Comparison of ENCODE assay signal across 9 mouse cellular contexts in genomic region chr6:114397691-114398217, GRCm38 (mm10). TPM values are rescaled to one million over a fixed set of nuclear protein-coding genes. Genes with fewer than 3 reads are reported as not detected.
A peak's percentile ranks its signal among the peaks of the same experiment; 100 is the strongest.
DNase-seq lines count a peak whose midpoint lies in the region; ATAC-seq and TF ChIP-seq lines count a peak whose summit lies in the region.
"Had no signal": no experiment of that assay in that cellular context is flagged by ENCODE, and none has a peak within 500 bp of the region (broad histone marks: within the 10 kb centered on the region; RNA-seq: fewer than 3 reads in every experiment).

Gene Hrh1, plus strand, starts transcription at chr6:114397936.

- H3K9ac ChIP-seq in intestine, postnatal 0 days (ENCODE audit: low read depth, low read length), result peak within 1 kb of the TSS; percentile 43; the same call in 1 of the 2 replicates
- H3K9ac ChIP-seq in liver, embryonic 16.5 days (ENCODE audit: low read depth, low read length), result no peak within 1 kb of the TSS
- peak within 1 kb of the TSS; percentile 47 for H3K9ac ChIP-seq in neural tube, embryonic 14.5 days (replicated peaks; ENCODE audit: low read depth, low read length)

- H3K9me3 ChIP-seq in intestine, postnatal 0 days (ENCODE audit: control insufficient read depth), result no peaks in the 10 kb centered on the region
- H3K9me3 ChIP-seq in liver, embryonic 16.5 days (replicated peaks; ENCODE audit: control insufficient read depth, low read length), result no peaks in the 10 kb centered on the region
- no peaks in the 10 kb centered on the region for H3K9me3 ChIP-seq in neural tube, embryonic 14.5 days (ENCODE audit: control insufficient read depth, low read length)

- TF ChIP-seq CTCF in intestine, postnatal 0 days (IDR thresholded peaks at IDR 0.05; ENCODE audit: low read depth), result peak; percentile 22; the same call in 1 of the 2 replicates

- under 1% methylated on average over 56 of the region's 56 CpGs for WGBS in intestine, postnatal 0 days
- WGBS in liver, embryonic 16.5 days (ENCODE audit: insufficient replicate concordance), result under 1% methylated on average over 56 of the region's 56 CpGs
- WGBS in neural tube, embryonic 14.5 days, result 1% methylated on average over 42 of the region's 56 CpGs

- peaks cover 21% of the 10 kb centered on the region; the same call in 1 of the 2 replicates for H3K27me3 ChIP-seq in intestine, postnatal 0 days (replicated peaks; ENCODE audit: control insufficient read depth, insufficient read depth, low read length)
- peaks cover 39% of the 10 kb centered on the region for H3K27me3 ChIP-seq in liver, embryonic 16.5 days (ENCODE audit: control insufficient read depth, insufficient read depth, low read depth, low read length)
- H3K27me3 ChIP-seq in neural tube, embryonic 14.5 days (ENCODE audit: control insufficient read depth, insufficient read depth, low read length), result peaks cover 26% of the 10 kb centered on the region

- ATAC-seq in intestine, postnatal 0 days, result peak; percentile 38
- no peak for ATAC-seq in liver, embryonic 16.5 days (ENCODE audit: low read depth)
- ATAC-seq in neural tube, embryonic 14.5 days (ENCODE audit: low read depth), result peak; percentile 67; the same call in 1 of the 2 replicates
- no peak for ATAC-seq in inflammation-experienced regulatory T-cells, adult 6 months
- ATAC-seq: Patski had no signal

- peak within 1 kb of the TSS; percentile 91 for H3K4me2 ChIP-seq in intestine, postnatal 0 days (replicated peaks; ENCODE audit: low read depth)
- peak within 1 kb of the TSS; percentile 48 for H3K4me2 ChIP-seq in liver, embryonic 16.5 days (ENCODE audit: low read depth, low read length)
- peak within 1 kb of the TSS; percentile 98 for H3K4me2 ChIP-seq in neural tube, embryonic 14.5 days (ENCODE audit: low read depth, low read length)

- H3K4me3 ChIP-seq in intestine, postnatal 0 days (ENCODE audit: low read depth, low read length), result peak within 1 kb of the TSS; percentile 48
- H3K4me3 ChIP-seq in liver, embryonic 16.5 days (ENCODE audit: low read depth, low read length), result peak within 1 kb of the TSS; percentile 25
- H3K4me3 ChIP-seq in neural tube, embryonic 14.5 days (ENCODE audit: low read depth, low read length), result peak within 1 kb of the TSS; percentile 44

- DNase-seq in left cerebral cortex, adult 18-20 months (ENCODE audit: low spot score in 2 of 2), result peak in 1 of 2 experiments; percentile 58
- DNase-seq in left cerebral cortex, adult 9 months (ENCODE audit: low spot score in 2 of 2), result no peak
- DNase-seq in cerebellum, postnatal 25 days, result peak; percentile 50 to 74
- peak; percentile 38 for DNase-seq in gastrocnemius, postnatal 25 days

- H3K36me3 ChIP-seq in intestine, postnatal 0 days (ENCODE audit: control insufficient read depth, insufficient read depth), result no peaks in the 10 kb centered on the region
- no peaks in the 10 kb centered on the region for H3K36me3 ChIP-seq in liver, embryonic 16.5 days (ENCODE audit: control insufficient read depth, insufficient read depth)
- no peaks in the 10 kb centered on the region for H3K36me3 ChIP-seq in neural tube, embryonic 14.5 days (ENCODE audit: control insufficient read depth, insufficient read depth, low read length)

- H3K4me1 ChIP-seq in intestine, postnatal 0 days (replicated peaks; ENCODE audit: control insufficient read depth, insufficient read depth, low read length), result no peaks in the 10 kb centered on the region; the same call in 1 of the 2 replicates
- H3K4me1 ChIP-seq in liver, embryonic 16.5 days (ENCODE audit: control insufficient read depth, low read depth, low read length), result no peaks in the 10 kb centered on the region; the same call in 1 of the 2 replicates
- H3K4me1 ChIP-seq in neural tube, embryonic 14.5 days (ENCODE audit: control insufficient read depth, insufficient read depth, low read length), result 0 out of 2 replicates have a peak, but pooled peaks cover 2% of the 10 kb centered on the region

- H3K27ac ChIP-seq in intestine, postnatal 0 days (ENCODE audit: low read depth, low read length), result peak within 1 kb of the TSS; percentile 9; the same call in 1 of the 2 replicates
- H3K27ac ChIP-seq in liver, embryonic 16.5 days (ENCODE audit: low read length), result no peak within 1 kb of the TSS
- H3K27ac ChIP-seq in neural tube, embryonic 14.5 days (ENCODE audit: low read depth, low read length), result no peak within 1 kb of the TSS

RNA-seq across cellular contexts. Expression of gene Hrh1, which starts in this region (rescaled TPM):
- 10 to 100 TPM; 25.9 to 32.0 TPM for total RNA-seq in left cerebral cortex, adult 18-20 months (2021)
- under 1 TPM; 0.13 to 0.64 TPM for total RNA-seq in gastrocnemius, postnatal 25 days (2021)
- polyA plus RNA-seq in intestine, postnatal 0 days (2015; fragmentation: Nextera tagmentation; extraction: Ambion mirVana), result 0.46 TPM in 2 replicates
- polyA plus RNA-seq in liver, embryonic 16.5 days (2015; fragmentation: Nextera tagmentation; extraction: Ambion mirVana), result 0.06 TPM in 1 of 2 replicates, not detected in the other
- polyA plus RNA-seq in neural tube, embryonic 14.5 days (2014; fragmentation: Nextera tagmentation; extraction: Ambion mirVana), result 0.18 and 0.35 TPM in 2 replicates
- under 1 TPM in 1 of 3 experiments, not detected in 2; 0.13 TPM for polyA plus RNA-seq in inflammation-experienced regulatory T-cells, adult 6 months (2017; shearing (Covaris generic))
- polyA plus RNA-seq: Patski had no signal

Comparison
In these comparisons a context has a peak if more than half of its experiments do, and no peak if none do; other contexts are left out.
1. RNA of gene Hrh1 (total RNA-seq): 25.9 to 32.0 TPM in left cerebral cortex, adult 18-20 months; 0.13 to 0.64 TPM in gastrocnemius, postnatal 25 days; every median in the first group is over 10 times any median in the second.
2. Peak in DNase-seq in gastrocnemius, postnatal 25 days; RNA of the gene not detected or under 1 TPM.
3. Peak in ATAC-seq, H3K4me3 ChIP-seq, H3K27ac ChIP-seq, H3K9ac ChIP-seq and H3K4me2 ChIP-seq in intestine, postnatal 0 days; RNA of the gene not detected or under 1 TPM.
4. Peak in ATAC-seq, H3K4me3 ChIP-seq, H3K9ac ChIP-seq and H3K4me2 ChIP-seq in neural tube, embryonic 14.5 days; RNA of the gene not detected or under 1 TPM.
5. DNase-seq: peak in cerebellum, postnatal 25 days (2 of 2); none in left cerebral cortex, adult 9 months (0 of 2).
6. H3K4me2 ChIP-seq: peak in every context shown above with its lines; median percentile 98 in neural tube, embryonic 14.5 days; 91 in intestine, postnatal 0 days; 48 in liver, embryonic 16.5 days.
7. Peak in every context shown above with its lines, with median percentiles within 50 percentile points of each other: H3K4me3 ChIP-seq.